28 mouse cellular contexts compared by ENCODE assay signal in genomic region chr11:72485960-72486359, GRCm38 (mm10). TPM values are rescaled to one million over a fixed set of nuclear protein-coding genes. Genes with fewer than 3 reads are reported as not detected.
DNase-seq lines count a peak whose midpoint lies in the region; ATAC-seq lines count a peak whose summit lies in the region.
"Had no signal": no experiment of that assay in that cellular context is flagged by ENCODE, and none has a peak within 500 bp of the region (broad histone marks: within the 10 kb centered on the region; RNA-seq: fewer than 3 reads in every experiment).

No protein-coding gene starts in this region.

- WGBS in hindbrain, embryonic 10.5 days: 74% methylated on average over 11 of the region's 11 CpGs
- WGBS in hindbrain, embryonic 14.5 days: 70% methylated on average over 11 of the region's 11 CpGs
- 59% methylated on average over 11 of the region's 11 CpGs for WGBS in liver, embryonic 11.5 days

- no peak overlapping the region for H3K4me3 ChIP-seq in hindbrain, embryonic 10.5 days
- H3K4me3 ChIP-seq in hindbrain, embryonic 14.5 days (replicated peaks; ENCODE audit: low read length): no peak overlapping the region
- H3K4me3 ChIP-seq in liver, embryonic 11.5 days (ENCODE audit: low read depth, low read length): no peak overlapping the region
- H3K4me3 ChIP-seq: embryonic facial prominence, embryonic 10.5 days; embryonic facial prominence, embryonic 15.5 days; forebrain, embryonic 12.5 days; intestine, embryonic 15.5 days had no signal

- DNase-seq in cerebellum, postnatal 10 days: peak; percentile 50 to 64
- no peak for DNase-seq in cerebellum, adult 11-12 months
- no peak for DNase-seq in hindbrain, embryonic 10.5 days (ENCODE audit: low spot score)
- DNase-seq in hindbrain, embryonic 14.5 days (ENCODE audit: low spot score): no peak
- DNase-seq in liver, embryonic 11.5 days (ENCODE audit: low spot score): no peak
- DNase-seq in liver (no peak), 416B (ENCODE audit: low read depth) (peak; percentile 21)
- DNase-seq in embryo, embryonic 10.5 days (ENCODE audit: low spot score): no peak
- DNase-seq: adrenal gland, postnatal 10 days; cerebellum, adult 9-11 months; forebrain, postnatal 0 days; gastrocnemius, postnatal 10 days; kidney, adult 2 months; kidney, postnatal 36 days; left cerebral cortex, postnatal 4 days; right cerebral cortex, postnatal 4 days; thymus, postnatal 4 days had no signal

- no peaks in the 10 kb centered on the region for H3K36me3 ChIP-seq in hindbrain, embryonic 10.5 days
- H3K36me3 ChIP-seq in hindbrain, embryonic 14.5 days (replicated peaks; ENCODE audit: control insufficient read depth, insufficient read depth): no peaks in the 10 kb centered on the region
- H3K36me3 ChIP-seq in liver, embryonic 11.5 days (ENCODE audit: control insufficient read depth, insufficient read depth, low read length): no peaks in the 10 kb centered on the region
- H3K36me3 ChIP-seq: embryonic facial prominence, embryonic 10.5 days; embryonic facial prominence, embryonic 15.5 days; forebrain, embryonic 12.5 days; intestine, embryonic 15.5 days; midbrain, embryonic 10.5 days had no signal

- peaks cover 62% of the 10 kb centered on the region for H3K4me1 ChIP-seq in hindbrain, embryonic 10.5 days (replicated peaks)
- H3K4me1 ChIP-seq in hindbrain, embryonic 14.5 days (replicated peaks; ENCODE audit: control insufficient read depth, insufficient read depth, low read length): peaks cover 25% of the 10 kb centered on the region
- H3K4me1 ChIP-seq in liver, embryonic 11.5 days (replicated peaks; ENCODE audit: control insufficient read depth, insufficient read depth, low read length): peaks cover 77% of the 10 kb centered on the region

- H3K9ac ChIP-seq in hindbrain, embryonic 14.5 days: no peak overlapping the region
- no peak overlapping the region for H3K9ac ChIP-seq in liver, embryonic 11.5 days (ENCODE audit: low read depth, low read length)
- H3K9ac ChIP-seq: embryonic facial prominence, embryonic 15.5 days; forebrain, embryonic 12.5 days; forebrain, postnatal 0 days; intestine, embryonic 15.5 days had no signal

- H3K4me2 ChIP-seq in hindbrain, embryonic 14.5 days (replicated peaks): no peak overlapping the region
- H3K4me2 ChIP-seq in liver, embryonic 11.5 days: peak overlapping the region; percentile 95
- H3K4me2 ChIP-seq: embryonic facial prominence, embryonic 15.5 days; forebrain, embryonic 12.5 days; intestine, embryonic 15.5 days had no signal

- no peaks in the 10 kb centered on the region for H3K9me3 ChIP-seq in hindbrain, embryonic 10.5 days
- H3K9me3 ChIP-seq in hindbrain, embryonic 14.5 days (ENCODE audit: control insufficient read depth, low read length): no peaks in the 10 kb centered on the region
- H3K9me3 ChIP-seq in liver, embryonic 11.5 days (ENCODE audit: control insufficient read depth, low read length): no peaks in the 10 kb centered on the region
- H3K9me3 ChIP-seq: embryonic facial prominence, embryonic 10.5 days; embryonic facial prominence, embryonic 15.5 days; forebrain, embryonic 12.5 days; intestine, embryonic 15.5 days; midbrain, embryonic 10.5 days had no signal

- ATAC-seq in hindbrain, embryonic 14.5 days (ENCODE audit: low FRiP score): no peak
- no peak for ATAC-seq in liver, embryonic 11.5 days (replicated peaks; ENCODE audit: low FRiP score)
- ATAC-seq: forebrain, postnatal 0 days; intestine, embryonic 15.5 days; midbrain, embryonic 16.5 days; Patski had no signal

- H3K27me3 ChIP-seq in hindbrain, embryonic 10.5 days (ENCODE audit: insufficient read depth, poor library complexity, severe bottlenecking): peaks cover 43% of the 10 kb centered on the region
- no peaks in the 10 kb centered on the region for H3K27me3 ChIP-seq in hindbrain, embryonic 14.5 days (ENCODE audit: control insufficient read depth, insufficient read depth, low read length)
- H3K27me3 ChIP-seq in liver, embryonic 11.5 days (replicated peaks; ENCODE audit: control insufficient read depth, insufficient read depth, low read length): peaks cover 15% of the 10 kb centered on the region; the same call in 1 of the 2 replicates
- H3K27me3 ChIP-seq: Patski had no signal

- H3K27ac ChIP-seq in hindbrain, embryonic 10.5 days: 0 out of 2 replicates have a peak overlapping the region, but pooled peaks have one; percentile 13
- no peak overlapping the region for H3K27ac ChIP-seq in hindbrain, embryonic 14.5 days
- H3K27ac ChIP-seq in liver, embryonic 11.5 days (ENCODE audit: low read depth, low read length): peak overlapping the region; percentile 16; the same call in 1 of the 2 replicates
- H3K27ac ChIP-seq: embryonic facial prominence, embryonic 10.5 days; embryonic facial prominence, embryonic 15.5 days; forebrain, embryonic 12.5 days; intestine, embryonic 15.5 days; macrophage; midbrain, embryonic 10.5 days had no signal

RNA-seq across cellular contexts. Expression of gene Spns2, which starts 3.7 kb away (rescaled TPM):
- polyA plus RNA-seq in hindbrain, embryonic 10.5 days (2016; fragmentation: Nextera tagmentation; extraction: Ambion mirVana): 4.0 and 5.5 TPM in 2 replicates
- 11.9 and 12.4 TPM in 2 replicates for polyA plus RNA-seq in hindbrain, embryonic 14.5 days (2014; fragmentation: Nextera tagmentation; extraction: Ambion mirVana)
- polyA plus RNA-seq in liver, embryonic 11.5 days (2014; fragmentation: Nextera tagmentation; extraction: Ambion mirVana): 20.0 and 21.0 TPM in 2 replicates
- polyA plus RNA-seq: macrophage had no signal

RNA-seq across cellular contexts. Expression of gene Mybbp1a, which starts 44.8 kb away (rescaled TPM):
- 148 and 215 TPM in 2 replicates for polyA plus RNA-seq in hindbrain, embryonic 10.5 days (2016; fragmentation: Nextera tagmentation; extraction: Ambion mirVana)
- 54.1 and 63.3 TPM in 2 replicates for polyA plus RNA-seq in hindbrain, embryonic 14.5 days (2014; fragmentation: Nextera tagmentation; extraction: Ambion mirVana)
- 263 and 272 TPM in 2 replicates for polyA plus RNA-seq in liver, embryonic 11.5 days (2014; fragmentation: Nextera tagmentation; extraction: Ambion mirVana)

RNA-seq across cellular contexts. Expression of gene Ggt6, which starts 50.6 kb away (rescaled TPM):
- not detected in 2 replicates for polyA plus RNA-seq in hindbrain, embryonic 10.5 days (2016; fragmentation: Nextera tagmentation; extraction: Ambion mirVana)
- polyA plus RNA-seq in hindbrain, embryonic 14.5 days (2014; fragmentation: Nextera tagmentation; extraction: Ambion mirVana): 0.11 TPM in 1 of 2 replicates, not detected in the other
- polyA plus RNA-seq in liver, embryonic 11.5 days (2014; fragmentation: Nextera tagmentation; extraction: Ambion mirVana): not detected in 2 replicates
- polyA plus RNA-seq: forebrain, embryonic 12.5 days; forebrain, postnatal 0 days; heart, postnatal 0 days; lung, embryonic 16.5 days; macrophage; midbrain, embryonic 10.5 days; midbrain, embryonic 16.5 days; neural tube, embryonic 11.5 days had no signal

Comparison
In these comparisons a context has a peak if more than half of its experiments do, and no peak if none do; other contexts are left out.
1. DNase-seq: peak in cerebellum, postnatal 10 days (2 of 2) and 416B (single experiment); none in cerebellum, adult 11-12 months (single experiment), hindbrain, embryonic 10.5 days (single experiment), hindbrain, embryonic 14.5 days (single experiment), liver, embryonic 11.5 days (single experiment), liver (single experiment) and embryo, embryonic 10.5 days (single experiment).